Mouse (Mus musculus) adrenal gland, adult 18-20 months (tissue): ENCODE measurements at regions not wholly inside any gene's neighbourhood (a gene's known extent, or its start where the extent isn't known, plus 50 kb on each side); places are given as distances from the start of the nearest gene placed in this dataset.

Source experiments
- DNase-seq, 2 experiments: peaks; one replicate each; pipeline ENCODE4 v3.0.0; 2021 to 2022; ENCODE audit warnings: low spot score in 2 of 2

GRCm38 (mm10) chr13:114523116-114523515, 64.4 kb upstream of the Fst start:
- no peak for DNase-seq

DNA sequence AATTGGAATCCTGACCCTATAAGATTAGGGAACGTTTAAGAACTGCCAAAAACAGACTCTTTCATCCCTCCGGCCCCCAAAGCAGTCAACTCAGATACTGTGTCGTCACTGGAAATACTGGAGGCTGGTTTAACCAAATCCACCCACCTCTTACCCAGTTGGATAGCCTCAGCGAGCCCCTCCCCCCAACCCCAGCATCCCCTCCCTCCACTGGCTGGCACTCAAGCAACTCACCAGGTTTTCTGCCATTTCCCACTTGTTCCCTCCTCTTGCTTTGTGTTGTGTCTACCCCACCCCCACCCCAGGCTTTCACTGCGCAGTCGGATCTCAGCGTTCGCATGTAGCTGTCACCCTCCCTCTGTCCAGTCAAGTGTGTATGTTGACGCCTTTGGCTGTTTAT, 68.1 kb upstream of the Fst start:
- no peak for DNase-seq

DNA sequence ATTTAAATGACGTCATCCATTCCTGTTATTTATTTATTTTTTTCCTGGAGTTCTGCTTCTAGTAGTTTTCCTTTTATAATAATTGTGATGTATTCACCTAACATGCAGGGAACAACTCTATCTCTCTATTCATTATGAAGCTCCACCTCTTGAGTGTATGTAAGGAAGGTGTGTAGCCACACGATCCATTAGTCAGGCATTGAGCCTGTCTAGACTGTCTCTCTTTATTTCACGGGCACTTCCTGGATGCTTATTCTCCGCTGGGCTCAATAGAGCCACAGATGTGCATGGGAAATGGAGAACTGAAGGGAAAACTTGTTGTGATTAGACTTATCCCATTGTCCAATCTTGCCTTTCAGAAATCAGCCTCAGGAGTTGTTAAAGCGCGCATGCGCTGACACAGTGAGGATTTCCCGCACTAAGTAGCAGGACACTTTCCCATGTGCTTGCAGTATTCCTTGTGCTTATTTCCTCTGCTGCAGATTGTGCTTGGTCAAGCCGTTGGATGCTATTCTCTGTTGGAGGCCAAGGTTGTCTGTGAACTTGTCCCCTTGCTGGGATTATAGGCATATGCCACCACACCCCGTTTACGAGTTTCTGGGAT, 71.5 kb upstream of the Fst start:
- DNase-seq: no peak

DNA sequence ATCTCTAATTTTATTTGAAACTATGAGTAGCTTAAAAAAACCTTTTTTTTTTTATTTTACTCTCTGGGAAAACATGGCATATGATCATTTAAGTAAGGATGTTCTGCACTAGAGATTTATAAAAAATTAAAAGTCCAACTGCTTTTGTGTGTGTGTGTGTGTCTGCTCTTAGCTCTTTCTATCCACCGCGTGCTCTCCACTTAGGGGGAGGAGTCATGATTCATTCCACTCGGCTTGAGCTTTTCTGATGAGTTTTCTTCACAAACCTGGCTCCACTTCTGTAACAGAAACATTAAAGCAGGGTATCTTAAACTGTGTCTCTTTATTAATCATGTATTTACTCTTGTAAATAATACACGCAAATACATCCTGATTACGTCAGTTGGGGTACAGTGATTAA, 73.0 kb upstream of the Fst start:
- no peak for DNase-seq

GRCm38 (mm10) chr13:114532393-114533097, 73.8 kb upstream of the Fst start:
- DNase-seq: no peak

DNA sequence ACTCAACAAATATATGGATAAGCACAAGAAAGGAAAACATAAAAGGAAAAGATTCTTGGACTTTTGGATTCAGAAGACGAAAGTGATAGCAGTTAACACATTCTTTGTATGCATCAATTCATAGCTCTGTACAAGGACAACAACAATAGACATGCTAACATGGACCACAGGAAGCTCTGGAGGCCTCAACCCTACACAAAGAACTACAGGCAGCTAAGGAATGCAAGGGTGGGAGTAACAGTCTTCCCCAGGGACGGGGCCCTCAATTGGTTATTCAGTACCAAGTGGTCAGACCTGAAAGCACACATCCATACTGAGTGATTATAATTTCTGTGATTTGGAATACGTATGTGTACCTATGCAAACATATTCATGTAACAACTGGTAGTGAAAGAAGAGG, 75.8 kb upstream of the Fst start:
- DNase-seq: no peak

- no peak for DNase-seq
Observed at GRCm38 (mm10) chr13:114535721-114536120, 77.0 kb upstream of the Fst start.

DNA sequence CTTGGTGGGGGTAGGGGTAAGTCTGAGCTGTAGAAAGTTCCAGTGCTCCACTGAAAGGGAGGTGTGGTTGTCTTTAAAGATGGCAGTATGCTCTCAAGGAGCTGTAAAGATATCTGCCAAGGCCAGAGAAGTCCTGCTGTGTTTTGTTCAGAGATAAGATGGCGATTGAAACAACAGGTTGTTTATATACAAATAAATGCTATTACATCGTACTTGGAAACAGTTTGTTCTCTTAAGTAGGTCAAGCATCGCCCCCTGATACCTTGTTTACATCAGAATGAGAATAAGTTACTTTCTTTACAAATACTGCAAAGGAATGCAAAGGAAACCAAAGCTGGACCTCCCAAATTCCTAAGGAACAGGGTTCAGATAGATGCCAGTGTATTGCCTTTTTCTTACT, 113.0 kb upstream of the Fst start:
- DNase-seq: no peak

DNA sequence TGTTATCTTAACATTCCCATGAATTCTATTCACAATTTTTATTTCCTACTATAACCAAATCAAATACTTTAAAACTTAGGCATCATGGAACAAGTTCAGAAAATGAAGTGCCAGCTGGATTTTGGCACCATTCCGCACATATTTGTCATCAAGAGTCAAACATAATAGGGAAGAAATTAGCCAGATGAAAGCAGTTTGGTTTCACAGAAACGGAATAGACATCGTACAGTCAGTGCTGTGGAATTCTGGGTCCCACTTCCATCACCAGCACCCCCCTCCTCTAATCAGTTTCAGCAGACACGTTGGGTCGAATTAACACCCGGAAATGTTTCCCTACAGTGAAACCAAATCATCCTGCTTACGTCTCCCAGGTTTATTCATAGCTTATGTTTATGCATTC, 125.8 kb upstream of the Fst start:
- no peak for DNase-seq

- no peak for DNase-seq
Observed at GRCm38 (mm10) chr13:114587621-114588020, 128.9 kb upstream of the Fst start.

- DNase-seq: no peak
Observed at GRCm38 (mm10) chr13:114603341-114603740, 144.6 kb upstream of the Fst start.

GRCm38 (mm10) chr13:114604037-114604694, 145.4 kb upstream of the Fst start:
- no peak for DNase-seq

DNA sequence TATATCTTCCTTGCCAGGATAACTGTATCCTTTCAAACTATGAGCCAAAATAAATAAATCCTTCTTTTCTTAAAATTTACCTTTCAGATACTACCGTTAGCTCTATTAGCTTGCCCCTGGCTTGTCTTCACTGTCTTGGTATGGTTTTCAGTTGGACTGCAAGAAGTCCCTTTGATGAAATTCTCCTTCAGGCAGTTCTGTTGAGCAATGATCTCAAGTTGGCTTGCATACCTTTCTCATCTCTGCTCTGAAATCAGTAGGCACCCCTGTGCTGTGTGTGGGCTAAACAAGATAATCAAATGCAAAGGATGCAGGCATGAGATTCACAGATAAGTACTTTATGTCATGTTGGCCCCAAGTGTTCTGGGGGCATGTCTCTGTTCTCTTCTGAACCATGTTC, 155.2 kb upstream of the Fst start:
- no peak for DNase-seq

DNA sequence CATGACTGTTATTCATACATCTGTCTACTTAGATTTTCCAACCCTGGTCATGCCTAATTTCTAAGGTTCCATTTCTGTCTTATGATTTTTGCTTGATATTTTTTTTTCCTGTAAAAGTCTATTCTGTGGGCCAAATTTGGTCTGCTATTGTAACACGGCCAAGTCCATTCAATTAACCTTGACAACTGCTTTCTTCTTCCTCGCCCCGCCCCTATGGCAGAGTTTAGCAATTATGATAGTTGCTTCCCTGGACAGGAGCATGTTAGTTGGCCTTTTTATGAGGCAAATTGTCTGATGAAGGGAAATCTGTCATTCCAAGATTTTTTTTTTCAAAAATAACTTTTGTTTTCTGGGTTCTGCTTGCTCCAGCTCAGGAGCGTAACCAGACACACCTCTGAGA, 160.7 kb upstream of the Fst start:
- DNase-seq: no peak

DNA sequence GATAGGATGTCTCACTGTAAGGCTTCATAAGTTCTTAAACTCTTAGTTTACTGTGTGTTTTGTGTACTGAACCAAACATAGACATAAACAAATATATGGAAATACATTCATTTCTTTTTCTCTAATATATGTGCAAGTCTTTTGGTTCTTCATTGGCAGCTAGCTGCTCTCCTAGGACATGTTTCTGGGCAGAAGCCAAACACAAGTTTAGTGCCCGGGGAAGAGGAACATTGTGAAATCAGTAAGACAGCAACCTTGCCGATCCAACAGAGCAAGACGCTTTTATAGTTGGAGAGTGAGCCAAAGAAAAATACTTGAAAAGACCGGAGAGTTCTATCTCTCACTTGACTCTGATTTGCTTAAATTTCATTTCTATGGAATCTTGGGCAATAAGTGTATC, 178.0 kb upstream of the Fst start:
- DNase-seq: peak in 1 of 2 experiments; percentile 30

- DNase-seq: no peak
Observed at GRCm38 (mm10) chr13:114639531-114639930, 178.5 kb upstream of the Mocs2 start.

- no peak for DNase-seq
Observed at GRCm38 (mm10) chr13:114641688-114642390, 176.2 kb upstream of the Mocs2 start.

- DNase-seq: no peak
Observed at GRCm38 (mm10) chr13:114642901-114643491, 175.0 kb upstream of the Mocs2 start.

GRCm38 (mm10) chr13:114643521-114643920, 174.5 kb upstream of the Mocs2 start:
- DNase-seq: no peak

- DNase-seq: no peak
Observed at GRCm38 (mm10) chr13:114654267-114654666, 163.8 kb upstream of the Mocs2 start.

DNA sequence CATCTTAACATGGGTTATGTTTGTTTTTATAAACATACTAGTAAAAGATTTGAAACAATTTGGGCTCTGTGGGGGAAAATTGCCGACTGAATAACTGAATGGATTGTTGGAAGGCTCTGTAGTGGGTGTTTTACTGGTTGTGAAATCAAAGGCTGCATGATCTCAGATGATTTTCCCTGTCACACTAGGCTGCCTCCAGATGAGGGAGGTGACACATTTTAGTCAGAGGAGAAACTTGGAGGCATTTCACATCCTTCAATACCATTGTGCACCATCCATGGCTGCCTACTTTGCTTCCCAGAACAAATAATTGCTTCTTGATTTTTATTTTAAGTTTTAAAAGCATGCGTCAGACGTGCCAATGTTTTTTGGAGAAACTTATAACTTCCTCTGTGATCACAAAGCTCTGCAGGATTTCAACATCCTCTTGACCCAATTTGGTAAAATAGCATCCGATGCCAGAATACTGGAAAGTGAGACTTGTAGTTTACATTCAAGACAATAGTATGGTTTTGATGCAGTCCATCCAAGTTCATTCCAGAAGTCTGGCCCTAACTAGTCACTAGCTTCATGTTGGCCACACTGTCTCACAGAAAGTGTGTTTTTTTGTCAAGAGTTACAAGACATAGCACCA, 163.0 kb upstream of the Mocs2 start:
- no peak for DNase-seq
